Mouse (Mus musculus) layer of hippocampus, adult 8-10 months (tissue): ENCODE results near the gene Pih1d2. TPM values are rescaled to one million over a fixed set of nuclear protein-coding genes. Genes with fewer than 3 reads are reported as not detected.

Source experiments
- DNase-seq, 2 experiments: peaks; one replicate each; pipeline ENCODE4 v3.0.0; 2022; ENCODE audit warnings: low spot score in 2 of 2
- total RNA-seq, 4 experiments: library from RNA; stranded (reverse); gene quantifications; 2 replicates each; pipeline ENCODE4 v1.2.4; 2022

The Pih1d2 gene
- 1 to 10 TPM; 2.7 to 6.2 (median 5.7) TPM for total RNA-seq

DNA sequence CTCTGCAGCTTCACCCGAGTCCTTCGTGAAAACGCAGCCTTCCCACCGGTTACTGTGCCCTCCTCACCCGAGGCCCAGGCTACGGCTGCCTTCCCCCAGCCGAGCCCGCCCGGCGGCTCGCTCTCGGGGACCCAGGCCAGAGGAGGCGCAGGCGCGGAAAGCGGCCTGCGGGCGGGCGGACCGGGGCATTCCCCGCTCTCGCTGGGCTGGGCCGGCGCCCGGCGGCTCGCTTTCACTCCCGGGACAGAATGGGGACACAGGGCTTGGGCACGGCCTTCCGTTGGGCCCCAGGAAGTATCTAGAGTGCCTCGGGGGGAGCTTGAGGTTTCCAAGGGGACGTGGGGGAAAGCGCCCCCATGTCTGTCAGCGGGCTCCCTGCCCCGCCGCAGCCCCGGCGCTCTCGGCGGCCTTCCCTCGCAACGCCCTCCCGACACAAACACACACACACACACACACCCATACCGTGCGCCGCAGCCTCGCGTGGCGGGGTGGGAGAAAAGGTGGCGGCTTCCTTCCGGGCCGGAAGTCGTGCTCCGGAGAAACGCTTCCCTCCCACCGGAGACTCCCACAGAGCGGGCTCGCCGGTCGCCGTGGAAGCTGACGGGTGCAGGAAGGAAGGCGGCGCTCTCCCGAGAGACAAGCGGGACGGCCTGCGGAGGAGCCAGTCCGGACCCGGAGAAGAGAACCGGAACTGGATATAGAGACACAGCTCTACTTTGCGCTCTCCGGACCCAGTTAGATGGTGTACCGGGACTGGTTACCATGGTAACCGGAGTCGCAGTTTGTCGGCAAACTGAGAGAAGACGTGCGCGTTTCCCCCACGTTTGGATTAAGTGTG is at the start of gene Pih1d2, which contains the start of gene Nkapd1:
Gene Pih1d2 (plus strand): TSS at position 556 of the 838 bp plus-strand sequence.
Gene Nkapd1 (minus strand): TSS at position 699 of the 838 bp plus-strand sequence.
- DNase-seq, result peak; percentile 83 to 92

DNA sequence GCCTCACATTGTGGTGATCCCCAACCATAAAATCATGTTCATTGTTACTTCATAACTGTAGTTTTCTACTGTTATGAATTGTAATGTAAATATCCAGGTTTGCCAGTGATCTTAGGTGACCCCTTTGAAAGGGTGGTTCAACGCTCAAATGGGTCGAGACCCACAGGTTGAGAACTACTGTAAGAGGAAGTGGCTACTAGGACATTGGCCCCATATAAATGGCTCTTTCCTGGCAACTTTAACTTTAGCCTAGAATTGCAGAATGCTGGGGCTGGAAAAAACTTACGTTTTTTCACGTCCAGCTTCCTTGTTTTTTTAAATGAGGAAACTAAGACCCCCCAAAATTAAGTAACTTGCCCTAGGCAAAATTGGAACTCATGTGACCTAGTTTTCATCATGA is 49.7 kb upstream of the Pih1d2 start:
- no peak for DNase-seq

GRCm38 (mm10) chr9:50567881-50568280 is 49.2 kb upstream of the Pih1d2 start:
- no peak for DNase-seq

DNA sequence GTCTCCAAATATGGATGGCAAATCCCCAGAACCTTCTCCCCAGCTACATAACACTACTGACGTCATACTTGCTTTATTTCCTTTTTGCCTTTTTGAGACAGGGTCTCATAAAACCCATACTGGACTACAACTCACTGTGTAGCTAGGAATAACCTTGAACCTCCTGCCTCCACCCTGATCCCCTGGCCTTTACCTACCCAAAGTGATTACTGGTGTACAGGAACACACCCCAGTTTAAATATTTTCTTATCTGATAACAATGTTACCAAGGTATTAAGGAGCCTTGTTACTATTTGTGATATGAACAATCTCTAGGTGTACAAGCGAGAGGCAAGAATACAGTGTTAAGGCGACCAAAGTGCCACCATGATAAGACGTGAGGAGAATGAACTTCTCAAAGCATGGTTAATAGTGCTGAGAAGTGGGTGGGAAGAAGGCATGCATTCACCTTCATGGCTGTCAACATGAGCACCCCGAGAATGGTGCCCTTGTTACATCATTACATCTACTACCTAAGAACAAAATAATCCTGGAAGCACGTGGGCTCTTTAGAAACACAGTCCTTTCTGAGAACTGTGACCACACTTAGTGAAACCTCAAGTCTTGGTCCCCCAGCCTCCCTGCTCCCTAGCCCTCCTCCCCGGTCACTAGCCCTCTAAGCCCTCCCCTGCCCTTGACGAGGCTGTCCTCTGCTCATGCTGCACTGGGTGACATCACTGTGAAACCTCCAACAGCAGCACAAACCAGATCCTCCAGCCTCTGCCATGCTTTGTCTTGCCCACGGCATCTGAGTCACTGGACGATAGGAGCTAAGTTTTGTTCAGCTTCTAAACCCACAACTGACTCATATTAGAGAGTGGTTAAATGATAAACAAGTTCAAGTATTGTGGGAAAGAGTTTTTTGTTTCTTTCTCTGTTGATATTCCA is 47.3 kb upstream of the Pih1d2 start:
- no peak for DNase-seq

- no peak for DNase-seq
Measured at GRCm38 (mm10) chr9:50580370-50580769, 36.8 kb upstream of the Pih1d2 start.

DNA sequence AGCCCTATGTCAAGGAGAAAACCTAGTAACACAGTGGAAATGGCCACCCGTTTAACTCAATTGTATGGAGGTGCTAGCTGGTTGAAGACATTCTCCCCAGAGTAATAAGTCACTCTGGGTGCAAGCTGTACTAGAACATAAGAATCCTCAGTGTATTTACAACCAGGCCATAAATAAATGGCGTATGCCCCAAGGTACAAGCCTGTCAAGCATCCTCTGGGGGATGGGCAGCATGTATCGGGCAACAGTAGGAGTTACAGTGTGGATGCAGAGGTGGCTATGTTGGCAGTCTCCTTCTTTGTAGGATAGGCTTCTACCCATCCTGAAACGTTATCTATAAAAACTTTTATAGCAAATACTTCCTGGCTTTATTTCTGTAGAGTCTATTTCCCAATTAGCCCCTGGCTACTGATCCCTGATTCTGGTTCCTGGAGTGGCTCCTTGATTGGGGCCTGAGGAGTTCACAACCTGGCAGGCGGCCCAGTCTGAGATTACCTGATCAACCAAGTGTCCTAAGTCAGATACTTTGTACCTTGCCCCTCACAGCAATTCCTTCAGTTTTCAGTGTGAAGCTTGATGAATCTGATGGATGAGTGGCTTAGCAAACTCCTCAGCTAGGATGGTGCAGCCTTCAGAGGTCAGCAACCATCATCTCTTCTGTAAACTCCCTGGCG is 31.8 kb upstream of the Pih1d2 start:
- no peak for DNase-seq

DNA sequence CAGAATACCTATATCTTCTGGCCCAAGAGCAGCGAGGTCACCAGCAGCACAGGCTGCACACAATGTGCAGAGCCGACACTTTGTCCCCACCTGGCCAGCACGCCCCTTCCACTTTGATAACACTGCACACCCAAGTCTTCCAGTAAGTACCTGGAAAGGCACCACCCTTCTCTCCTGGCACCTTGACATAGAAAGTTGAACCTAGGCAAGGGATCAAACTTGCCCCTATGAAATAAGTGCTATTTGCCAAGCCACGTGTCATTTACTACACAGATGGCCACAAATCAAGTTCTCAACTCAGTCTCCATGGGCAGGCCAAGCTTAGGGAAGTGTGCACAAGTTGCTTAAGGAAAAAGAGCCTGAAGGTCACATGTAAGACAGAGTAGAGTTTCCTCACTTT is 30.2 kb upstream of the Pih1d2 start:
- no peak for DNase-seq

- no peak for DNase-seq
Measured at GRCm38 (mm10) chr9:50590856-50591518, 26.1 kb upstream of the Pih1d2 start.

- DNase-seq, result no peak
Measured at GRCm38 (mm10) chr9:50592955-50593354, 24.2 kb upstream of the Pih1d2 start.

GRCm38 (mm10) chr9:50593544-50593943 is 23.6 kb upstream of the Pih1d2 start:
- DNase-seq, result no peak

- DNase-seq, result no peak
Measured at GRCm38 (mm10) chr9:50594794-50595417, 22.2 kb upstream of the Pih1d2 start.

DNA sequence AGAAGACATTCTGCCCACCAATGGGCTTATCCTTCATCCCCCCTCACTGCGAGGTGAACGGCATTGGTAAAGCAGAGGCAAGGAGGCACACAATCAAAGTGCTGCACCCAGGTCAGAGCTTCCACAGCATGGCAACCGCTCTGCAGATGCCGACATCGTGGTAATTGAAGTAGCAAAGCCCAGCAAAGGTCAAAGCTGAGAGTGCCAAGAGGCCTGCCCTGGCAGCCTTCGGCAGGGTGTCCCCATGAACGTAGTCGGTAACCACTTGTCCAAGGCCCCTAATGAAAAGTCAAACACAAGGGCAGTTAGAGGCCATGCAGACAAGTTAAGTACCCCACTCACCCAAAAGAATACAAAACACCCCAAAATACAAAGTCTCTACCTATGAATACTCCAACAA is 20.1 kb upstream of the Pih1d2 start:
- no peak for DNase-seq

DNA sequence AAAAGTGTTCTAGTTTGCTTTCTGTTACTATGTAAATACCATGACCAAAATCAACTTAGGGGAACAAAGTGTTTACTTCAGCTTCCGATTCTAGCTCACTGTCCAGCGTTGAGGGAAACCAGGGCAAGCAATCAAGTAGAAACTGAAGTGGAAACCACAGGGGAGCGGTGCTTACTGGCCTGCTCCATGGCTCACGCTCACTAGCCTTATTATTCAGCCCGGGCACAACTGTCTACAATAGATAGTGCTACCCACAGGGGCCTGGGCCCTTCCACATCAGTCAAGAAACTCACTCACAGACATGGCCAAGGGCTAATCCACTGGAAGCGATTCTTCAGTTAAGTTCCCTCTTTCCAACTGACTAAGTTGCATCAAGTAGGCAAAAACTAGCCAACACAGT is 15.6 kb upstream of the Pih1d2 start:
- DNase-seq, result no peak

DNA sequence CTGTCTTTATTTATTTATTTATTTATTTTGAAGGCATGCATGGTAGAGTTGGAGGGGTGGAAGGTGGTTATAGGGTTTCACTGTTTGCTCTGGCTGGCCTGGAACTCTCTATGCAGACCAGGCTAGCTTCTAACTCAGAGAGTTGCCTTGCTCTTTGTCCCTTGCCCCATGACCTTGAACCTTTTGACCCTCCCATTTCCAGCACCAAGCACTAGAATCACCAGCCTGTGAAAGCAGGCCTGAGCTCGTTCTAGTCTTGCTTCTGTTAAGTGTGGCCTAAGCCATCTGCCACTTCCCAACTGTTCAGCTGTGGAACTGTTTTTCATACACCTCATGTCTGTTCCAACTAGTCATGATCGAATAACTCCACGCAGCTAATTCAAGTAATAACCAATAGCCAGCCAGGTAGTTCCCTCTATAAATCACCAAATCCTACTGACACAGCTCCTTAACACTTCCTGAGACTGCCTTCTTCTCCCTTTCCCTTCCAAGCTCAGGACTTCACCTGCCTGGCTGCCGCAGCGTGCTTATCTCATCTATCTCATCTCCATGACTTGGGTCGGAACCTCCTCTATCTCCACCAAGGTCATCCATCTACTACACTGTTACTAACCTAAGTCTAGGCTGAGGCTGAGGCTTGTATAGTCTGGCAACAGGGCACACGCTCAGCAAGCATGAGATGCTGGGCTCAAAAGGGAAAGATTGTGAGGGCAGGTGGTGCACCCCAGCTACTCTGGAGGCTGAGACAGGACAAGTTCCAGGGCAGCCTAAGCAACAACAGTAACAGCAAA is 14.9 kb upstream of the Pih1d2 start:
- no peak for DNase-seq

DNA sequence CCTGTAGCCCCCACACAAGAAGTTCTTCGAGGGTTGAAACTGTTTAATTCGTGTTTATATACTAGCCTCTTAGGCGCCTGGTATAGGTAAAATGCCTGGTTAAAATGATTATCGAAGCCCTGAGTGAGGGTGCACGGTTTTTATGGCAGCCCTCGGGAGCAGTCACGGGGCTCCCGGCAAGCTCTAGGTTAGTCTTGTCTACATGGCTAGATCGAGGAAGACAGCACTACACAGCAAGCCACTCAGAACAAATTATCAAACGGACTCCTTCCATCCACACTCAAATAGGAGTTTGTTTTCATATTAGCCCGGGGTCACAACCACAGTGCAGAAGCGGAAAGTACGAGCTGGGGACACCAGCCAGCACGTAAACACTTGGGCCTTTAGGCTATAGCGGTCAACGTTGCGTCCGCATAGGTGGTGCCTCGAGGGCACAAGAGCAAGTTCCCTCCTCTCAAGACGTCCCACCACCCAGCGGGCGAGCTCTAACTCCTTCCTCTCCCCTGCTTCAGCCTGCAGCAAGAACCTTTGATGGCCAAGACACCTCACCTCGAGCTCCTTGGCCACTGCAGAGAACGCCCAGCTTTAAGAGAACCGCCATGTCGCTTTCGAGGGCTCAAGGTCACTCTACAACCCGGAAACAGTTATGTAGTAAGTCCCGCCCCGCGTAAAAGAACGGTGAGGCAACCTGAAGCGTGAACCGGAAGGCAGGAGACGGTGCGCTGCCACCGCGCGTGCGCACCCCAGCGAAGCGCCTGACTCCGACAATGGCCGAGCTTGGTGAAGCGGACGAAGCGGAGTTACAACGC is 13.7 kb upstream of the Pih1d2 start, which contains the start of the genes Sdhd and Timm8b:
Gene Sdhd (minus strand): TSS at position 624 of the 809 bp plus-strand sequence.
Gene Timm8b (plus strand): TSS at position 722 of the 809 bp plus-strand sequence.
- peak; percentile 94 to 96 for DNase-seq

DNA sequence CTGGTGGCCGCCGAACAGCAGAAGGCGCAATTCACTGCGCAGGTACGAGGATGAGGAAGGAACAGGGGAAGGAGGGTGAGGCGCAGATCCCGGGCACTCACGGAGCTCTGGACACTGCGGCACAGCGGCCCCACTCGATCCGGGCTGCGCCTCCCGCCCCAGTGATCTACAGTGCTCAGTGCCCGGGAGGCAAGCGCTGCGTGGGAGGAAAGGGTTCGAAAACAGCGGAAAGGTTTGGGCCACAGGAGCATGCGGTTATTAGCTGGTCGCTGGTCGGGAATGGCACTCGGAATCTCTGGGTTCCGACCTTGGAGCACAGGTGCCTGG is 13.2 kb upstream of the Pih1d2 start:
- DNase-seq, result no peak

DNA sequence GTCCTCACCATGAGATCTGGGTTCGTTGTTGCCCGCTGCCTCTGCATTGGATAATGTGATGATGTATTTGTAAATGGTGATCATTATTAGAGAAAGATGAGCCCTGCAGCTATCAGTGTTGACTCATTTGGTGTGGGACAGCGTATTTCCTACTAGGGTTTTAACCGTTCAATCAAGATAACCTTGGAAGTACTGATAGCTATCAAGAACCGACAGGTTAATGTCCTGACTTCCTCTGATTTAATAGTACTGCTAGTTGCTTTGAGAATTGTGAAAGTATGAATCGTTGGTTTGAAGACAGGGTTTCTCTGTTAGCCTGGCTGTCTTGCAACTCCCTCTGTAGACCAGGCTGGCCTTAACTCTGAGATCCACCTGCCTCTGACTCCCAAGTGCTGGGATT is 12.8 kb upstream of the Pih1d2 start:
- no peak for DNase-seq

DNA sequence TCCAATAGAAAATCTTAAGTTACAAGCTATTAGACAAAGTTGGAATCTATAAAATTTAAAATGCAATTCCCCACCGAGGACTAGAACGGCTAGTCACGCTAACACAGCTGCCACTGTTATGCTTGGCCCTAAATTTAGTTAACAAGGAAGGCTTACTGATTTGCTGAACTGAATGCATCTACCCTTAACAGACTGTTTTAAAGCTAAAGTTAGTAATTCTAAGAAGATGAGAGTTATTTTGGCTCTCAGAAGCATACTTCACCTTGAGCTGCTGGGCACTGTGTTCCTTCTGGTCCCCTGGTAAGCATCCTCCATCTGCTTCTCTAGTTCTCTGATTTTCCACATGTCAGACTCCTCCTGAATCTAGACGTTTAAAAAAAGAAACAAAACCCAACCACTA is 5.0 kb upstream of the Pih1d2 start:
- DNase-seq, result no peak

DNA sequence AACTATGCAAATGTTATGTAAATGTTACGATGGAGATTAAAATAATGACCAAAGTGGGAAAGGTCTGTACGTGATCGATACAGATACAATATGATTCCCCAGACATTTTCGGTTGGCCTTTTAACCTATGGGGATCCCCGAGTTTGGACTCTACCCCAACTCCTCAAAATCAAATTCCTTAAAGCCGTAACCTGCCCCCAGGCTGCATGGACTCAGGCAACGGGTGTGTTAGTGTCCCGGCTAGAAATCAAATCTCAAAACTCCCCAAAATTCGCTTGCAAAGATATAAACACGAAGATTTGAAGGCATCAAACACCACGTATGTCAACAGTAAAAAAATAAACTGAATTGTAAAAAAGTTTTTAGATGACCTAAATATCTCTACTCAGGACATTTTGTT is 960 bp upstream of the Pih1d2 start:
- no peak for DNase-seq
